Mouse (Mus musculus): ENCODE measurements around the gene Galnt17.

Galnt17 gene

DNA sequence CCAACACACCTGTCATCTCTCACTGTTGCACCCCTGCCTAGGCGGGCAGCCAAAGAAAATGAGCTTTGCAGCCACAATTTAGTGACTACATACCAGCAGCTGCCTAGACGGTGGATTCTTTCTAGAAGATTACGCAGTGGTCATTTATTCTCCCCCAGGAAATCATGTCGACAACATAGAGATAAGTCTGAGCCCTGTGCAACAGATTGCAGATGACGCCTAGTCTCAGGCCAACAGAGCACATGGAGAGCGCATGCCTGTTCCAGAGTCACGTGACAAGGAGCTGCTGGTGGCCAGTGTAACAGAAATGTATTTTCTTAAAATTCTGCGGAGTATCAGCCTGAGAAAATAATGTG lies 380.5 kb downstream of the Galnt17 start:
- no peak for DNase-seq (ENCODE audit: low spot score in 2 of 2)

GRCm38 (mm10) chr5:130927138-130927793 lies 381.0 kb downstream of the Galnt17 start:
- DNase-seq (ENCODE audit: low spot score in 2 of 2), result no peak

DNA sequence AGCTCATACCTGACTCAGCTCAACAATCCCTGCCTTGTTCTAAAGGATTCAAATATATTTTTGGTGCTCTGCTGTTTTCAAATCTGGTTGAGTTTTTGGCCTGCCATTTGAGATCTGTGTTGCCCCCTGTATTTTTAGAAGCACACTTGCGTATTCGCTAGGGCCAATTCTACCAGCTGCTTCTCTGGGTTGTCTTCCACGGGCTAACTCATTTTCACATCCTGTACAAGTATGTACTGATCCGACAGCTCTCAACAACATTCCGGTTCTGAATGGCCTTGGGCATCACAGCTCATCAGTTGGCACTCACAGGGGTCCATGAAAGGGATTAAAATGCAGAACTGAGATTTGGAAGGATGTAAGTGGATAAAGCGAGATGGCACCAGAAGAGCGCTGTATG lies 382.6 kb downstream of the Galnt17 start:
- no peak for DNase-seq (ENCODE audit: low spot score in 2 of 2)

- no peak for DNase-seq (ENCODE audit: low spot score in 2 of 2)
Observed at GRCm38 (mm10) chr5:130924245-130924827, 384.0 kb downstream of the Galnt17 start.

DNA sequence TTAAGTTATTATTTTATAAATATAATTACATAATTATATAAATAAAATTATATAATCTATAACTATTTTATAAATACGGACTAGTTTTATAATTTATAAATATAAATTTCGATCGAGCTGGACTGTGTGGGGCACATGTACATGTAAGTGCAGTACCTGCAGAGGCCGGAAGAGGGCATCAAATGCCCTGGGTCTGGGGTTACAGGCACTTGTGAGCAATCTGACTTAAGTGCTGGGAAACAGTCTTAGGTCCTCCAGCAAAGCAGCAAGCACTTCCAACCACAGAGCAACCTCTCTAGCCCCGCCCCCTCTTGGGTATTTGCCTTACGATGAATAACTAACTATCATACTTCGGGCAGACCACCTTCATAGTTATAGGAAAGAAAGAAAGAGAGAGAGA lies 388.3 kb downstream of the Galnt17 start:
- DNase-seq (ENCODE audit: low spot score in 2 of 2), result no peak

DNA sequence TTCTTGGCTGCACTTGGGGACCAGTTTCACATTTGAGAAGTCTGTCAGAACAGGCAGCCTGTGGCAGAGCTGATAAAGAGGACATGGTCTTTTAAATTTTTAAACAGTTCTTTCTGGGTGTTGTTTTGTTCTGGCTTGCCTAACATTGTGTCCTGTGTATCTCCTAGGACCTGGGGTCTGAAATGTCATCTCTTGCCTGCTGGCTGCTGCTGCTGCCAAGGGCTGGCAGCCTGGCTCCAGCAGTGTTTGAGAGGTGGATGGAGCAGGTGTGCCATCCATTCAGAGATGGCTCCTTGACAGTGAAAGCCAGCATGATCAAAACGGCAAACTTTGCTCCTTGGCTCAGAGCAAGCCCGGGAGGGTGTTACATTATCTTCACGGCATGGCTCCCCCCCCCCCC lies 393.7 kb downstream of the Galnt17 start:
- DNase-seq (ENCODE audit: low spot score in 2 of 2), result no peak

- no peak for DNase-seq (ENCODE audit: low spot score in 2 of 2)
Observed at GRCm38 (mm10) chr5:130911551-130911950, 396.7 kb downstream of the Galnt17 start.

GRCm38 (mm10) chr5:130901736-130902135 lies 406.6 kb downstream of the Galnt17 start:
- no peak for DNase-seq (ENCODE audit: low spot score in 2 of 2)

DNA sequence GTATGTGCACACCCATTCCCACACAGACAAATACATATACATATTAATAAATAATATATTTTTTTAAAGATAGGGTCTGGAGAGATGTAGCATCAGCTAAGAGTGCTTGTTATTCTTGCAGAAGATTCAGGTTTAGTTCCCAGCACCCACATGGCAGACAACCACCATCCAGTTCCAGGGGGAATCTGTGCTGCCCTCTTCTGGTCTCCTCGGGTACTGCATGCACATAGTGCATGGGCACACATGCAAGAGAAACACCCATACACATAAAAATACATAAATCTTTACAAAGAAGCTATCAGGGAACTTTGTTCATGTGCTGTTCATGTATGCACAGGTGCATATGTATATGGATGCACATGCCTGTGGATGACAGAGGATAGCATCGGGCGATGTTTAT lies 412.3 kb downstream of the Galnt17 start:
- DNase-seq (ENCODE audit: low spot score in 2 of 2), result no peak

DNA sequence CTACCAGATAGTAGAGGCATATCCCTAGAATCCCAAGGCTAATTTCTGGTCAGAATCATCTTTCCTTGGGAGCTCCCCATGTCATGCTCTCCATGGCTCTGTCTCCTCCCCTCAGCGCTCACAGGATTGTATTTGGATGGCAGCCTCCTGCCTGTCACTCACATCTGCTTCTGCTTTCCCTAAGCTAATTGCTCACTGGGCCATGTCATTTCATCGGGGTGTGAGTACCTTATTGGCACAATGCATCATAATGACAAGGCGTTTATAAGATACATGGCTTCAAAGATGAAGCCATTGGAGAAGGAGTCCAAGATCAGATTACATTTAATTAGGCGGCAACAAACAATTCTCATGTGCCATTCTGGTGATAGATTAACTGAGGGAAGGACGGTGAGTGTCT lies 416.6 kb downstream of the Galnt17 start:
- DNase-seq (ENCODE audit: low spot score in 2 of 2), result no peak

- DNase-seq (ENCODE audit: low spot score in 2 of 2), result no peak
Observed at GRCm38 (mm10) chr5:130880331-130880730, 428.0 kb downstream of the Galnt17 start.

DNA sequence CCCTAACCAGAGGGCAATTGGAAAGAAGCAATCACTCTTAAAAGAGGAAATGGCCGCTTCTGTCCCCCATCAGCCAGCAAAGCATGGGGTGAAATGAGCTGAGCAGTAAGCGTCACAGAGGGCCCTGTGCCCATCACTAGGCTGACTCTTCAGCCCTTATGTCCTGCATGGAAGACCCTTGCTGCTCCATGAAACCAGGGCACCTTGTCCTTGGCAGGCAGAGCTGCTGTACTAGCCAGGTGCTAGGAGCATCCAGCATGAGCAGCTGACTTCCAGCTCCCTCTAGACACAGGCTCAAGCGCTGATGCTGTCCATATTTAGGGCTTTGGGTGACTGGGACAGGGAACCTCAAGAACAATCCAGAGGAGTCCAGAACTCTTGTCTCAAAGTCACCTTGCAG lies 432.9 kb downstream of the Galnt17 start:
- DNase-seq (ENCODE audit: low spot score in 2 of 2), result no peak

DNA sequence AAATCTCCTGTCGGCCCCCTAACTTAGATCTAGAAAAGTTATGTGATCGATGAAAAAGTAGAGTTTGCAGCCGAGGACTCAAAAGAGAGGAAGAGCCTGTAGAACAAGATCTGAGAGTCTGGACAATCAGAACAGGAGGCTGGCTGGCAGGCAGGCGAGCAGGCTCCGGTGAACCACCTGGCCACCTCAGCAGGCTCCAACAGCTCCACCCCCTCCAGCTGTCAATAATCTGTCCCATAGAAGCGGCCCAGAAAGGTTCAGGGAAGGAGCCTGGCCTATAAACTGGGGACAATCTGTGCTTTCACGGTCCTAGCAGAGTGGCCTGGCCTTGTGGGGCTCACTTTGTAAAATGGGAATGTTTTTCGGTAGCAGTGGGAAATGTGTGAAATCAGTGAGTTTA lies 437.2 kb downstream of the Galnt17 start:
- DNase-seq (ENCODE audit: low spot score in 2 of 2), result no peak

DNA sequence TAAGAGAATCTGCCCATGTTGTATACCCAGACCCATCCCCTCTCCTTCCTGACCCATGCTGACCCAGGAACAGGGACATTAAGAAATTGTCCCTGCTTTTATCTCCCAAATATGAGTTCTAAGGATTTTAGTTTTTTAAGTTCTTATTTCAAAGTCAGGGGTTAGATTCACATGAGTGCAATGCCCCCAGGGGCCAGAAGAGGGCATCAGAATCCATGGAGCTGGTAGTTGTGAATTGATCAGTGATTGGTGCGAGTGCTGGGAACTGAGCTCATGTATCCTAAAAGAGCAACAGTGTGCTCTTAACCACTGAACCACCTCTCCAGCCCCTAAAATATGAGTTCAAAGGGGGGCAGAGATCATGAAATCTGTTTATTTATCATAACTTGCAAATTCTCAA lies 438.4 kb downstream of the Galnt17 start:
- no peak for DNase-seq (ENCODE audit: low spot score in 2 of 2)

DNA sequence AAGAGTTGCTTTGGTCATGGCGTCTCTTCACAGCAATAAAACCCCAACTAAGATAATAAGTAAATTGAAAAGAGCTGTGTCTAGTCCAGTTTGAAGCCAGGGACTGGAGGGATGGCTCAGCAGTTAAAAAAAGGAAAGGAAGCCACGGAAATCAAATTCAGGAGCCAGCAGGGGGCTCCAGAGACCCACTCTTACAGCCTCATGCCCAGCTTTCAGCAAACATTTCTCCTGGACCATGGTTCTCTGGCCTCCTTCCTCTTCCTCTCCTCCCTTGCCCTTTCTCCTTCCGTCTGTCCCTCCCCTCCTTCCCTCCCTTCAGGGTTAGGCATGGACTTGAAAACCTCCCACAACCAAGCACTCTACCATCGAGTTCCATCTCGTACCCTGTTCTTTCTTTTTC lies 446.0 kb downstream of the Galnt17 start:
- DNase-seq (ENCODE audit: low spot score in 2 of 2), result no peak

DNA sequence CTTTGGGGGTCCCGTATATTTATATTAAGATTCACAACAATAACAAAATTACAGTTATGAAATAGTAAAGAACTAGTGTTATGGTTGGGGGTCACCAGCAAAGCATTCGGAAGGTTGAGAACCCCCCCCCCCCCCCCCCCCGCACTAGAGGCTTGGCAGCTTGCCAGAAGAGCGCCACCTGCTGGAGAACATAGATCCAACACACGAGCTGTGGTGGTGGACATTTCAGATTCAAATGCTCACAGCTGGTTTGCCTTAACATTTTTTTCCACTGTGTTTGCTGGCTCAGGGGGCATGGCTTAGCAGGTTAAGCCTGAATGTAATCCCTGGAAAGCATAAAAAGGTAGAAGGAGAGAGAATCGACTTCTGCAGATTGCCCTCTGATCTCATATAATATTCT lies 448.6 kb downstream of the Galnt17 start:
- no peak for DNase-seq (ENCODE audit: low spot score in 2 of 2)

DNA sequence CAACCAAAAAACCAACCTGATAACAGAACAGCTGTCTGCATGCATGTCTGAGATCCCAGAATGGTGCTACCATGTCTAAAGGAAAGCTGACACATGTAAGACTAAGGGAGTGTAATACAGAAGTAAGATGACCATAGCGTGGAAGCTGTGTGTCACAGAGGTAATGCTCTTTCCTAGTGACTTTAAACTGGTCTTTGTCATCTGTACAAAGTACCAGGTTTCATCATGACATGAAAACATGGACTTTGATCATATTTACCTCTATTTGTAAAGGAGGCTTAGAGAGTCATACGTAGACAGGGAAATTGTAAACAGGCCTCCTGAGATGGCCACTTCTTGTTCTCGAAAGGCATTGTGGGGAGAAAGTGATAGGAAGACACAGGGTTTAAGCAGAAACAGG lies 449.6 kb downstream of the Galnt17 start:
- DNase-seq (ENCODE audit: low spot score in 2 of 2), result no peak

GRCm38 (mm10) chr5:130858148-130858547 lies 450.1 kb downstream of the Galnt17 start:
- DNase-seq (ENCODE audit: low spot score in 2 of 2), result no peak

DNA sequence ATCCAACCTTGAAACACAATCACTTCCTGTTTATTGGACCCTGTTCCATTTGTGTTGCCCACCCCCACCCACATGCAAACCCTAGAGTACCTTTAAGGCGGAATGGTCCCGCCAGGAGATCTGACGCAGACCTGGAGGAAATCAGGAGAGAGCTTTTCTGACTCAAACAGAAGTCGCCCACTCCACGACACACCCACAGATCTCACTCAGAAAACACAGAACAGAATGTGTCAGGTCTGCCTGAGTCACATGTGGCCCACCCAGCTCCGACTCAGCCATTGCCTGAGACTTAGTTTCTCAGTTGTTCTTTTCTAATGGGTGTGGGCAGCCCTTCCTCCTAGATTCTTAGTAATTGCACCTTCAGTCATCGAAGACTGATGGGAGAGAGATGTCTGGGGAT lies 453.9 kb downstream of the Galnt17 start:
- no peak for DNase-seq (ENCODE audit: low spot score in 2 of 2)

GRCm38 (mm10) chr5:130853371-130853770 lies 454.9 kb downstream of the Galnt17 start:
- DNase-seq (ENCODE audit: low spot score in 2 of 2), result peak; percentile 38 to 48

- no peak for DNase-seq (ENCODE audit: low spot score in 2 of 2)
Observed at GRCm38 (mm10) chr5:130852182-130852581, 456.1 kb downstream of the Galnt17 start.

DNA sequence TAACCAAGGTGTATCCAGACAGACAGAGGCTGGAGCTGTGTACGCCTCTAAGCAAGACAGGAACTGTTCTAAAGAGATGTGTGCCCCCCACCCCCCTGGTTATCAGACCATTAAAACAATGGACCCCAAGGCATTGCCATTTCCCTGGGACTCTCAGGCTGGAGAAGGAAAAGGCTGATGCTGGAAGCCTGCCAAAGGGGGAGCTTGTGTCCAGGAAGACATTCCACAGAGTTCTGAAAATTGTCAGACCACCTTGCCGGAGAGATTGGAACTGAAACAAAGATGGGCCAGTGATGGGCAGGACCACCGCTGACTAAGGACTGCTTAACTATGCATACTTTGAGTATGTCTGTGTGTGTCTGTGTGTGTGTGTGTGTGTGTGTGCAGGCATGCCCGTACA lies 458.7 kb downstream of the Galnt17 start:
- no peak for DNase-seq (ENCODE audit: low spot score in 2 of 2)

- no peak for DNase-seq (ENCODE audit: low spot score in 2 of 2)
Observed at GRCm38 (mm10) chr5:130848562-130848961, 459.7 kb downstream of the Galnt17 start.

DNA sequence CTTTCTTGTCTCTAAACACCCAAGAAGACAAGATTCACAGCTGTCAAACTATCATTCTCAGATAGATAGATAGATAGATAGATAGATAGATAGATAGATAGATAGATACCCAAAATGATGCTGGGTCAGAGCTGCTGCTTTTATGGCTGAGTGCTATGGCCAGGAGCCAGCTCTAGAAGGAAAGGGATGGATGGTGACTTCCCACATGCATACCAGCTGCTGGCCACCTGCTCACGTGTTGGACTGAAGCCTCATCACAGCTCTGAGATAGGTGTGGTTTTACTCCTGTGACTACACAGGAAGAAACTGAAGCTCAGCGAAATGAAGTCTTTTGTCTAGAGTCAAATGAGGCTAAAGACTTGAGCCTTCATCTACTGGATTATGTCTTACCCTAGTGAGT lies 482.5 kb downstream of the Galnt17 start:
- no peak for DNase-seq (ENCODE audit: low spot score in 2 of 2)

All from spleen, postnatal 36 days (tissue).